Mouse (Mus musculus): ENCODE measurements around the gene Larp1b. TPM values are rescaled to one million over a fixed set of nuclear protein-coding genes. Genes with fewer than 3 reads are reported as not detected.
A peak's percentile ranks its signal among the peaks of the same experiment; 100 is the strongest.

Gene Larp1b
- total RNA-seq, 2 experiments from 2014 or later: 67.6 to 68.4 TPM

DNA sequence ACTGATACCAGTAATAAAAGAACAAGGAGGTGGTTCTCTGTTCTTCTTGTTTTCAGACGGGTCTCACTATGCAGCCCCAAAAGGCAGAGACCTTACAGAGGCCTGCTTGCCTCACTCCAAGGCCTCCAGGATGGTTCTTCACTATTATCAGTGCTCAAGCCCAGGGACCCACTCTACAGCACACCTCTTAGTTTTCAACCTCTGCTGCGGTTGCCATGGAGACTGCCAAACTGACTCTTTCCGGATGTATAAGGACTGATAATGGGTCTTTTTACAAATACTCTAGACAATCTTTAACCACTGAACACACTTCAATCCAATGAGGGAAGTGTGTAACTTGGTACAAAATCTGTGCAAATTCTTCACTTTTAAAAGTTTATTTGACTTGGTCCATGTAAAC lies 131.1 kb downstream of the Larp1b start:
- DNase-seq: no peak
- intact Hi-C loops (cut with DNase I): loop anchor here (5.0 to 10.0 kb wide), 4 partner anchors 188 to 662 kb away; partner anchors contain the start of genes D3Ertd751e and Sclt1

DNA sequence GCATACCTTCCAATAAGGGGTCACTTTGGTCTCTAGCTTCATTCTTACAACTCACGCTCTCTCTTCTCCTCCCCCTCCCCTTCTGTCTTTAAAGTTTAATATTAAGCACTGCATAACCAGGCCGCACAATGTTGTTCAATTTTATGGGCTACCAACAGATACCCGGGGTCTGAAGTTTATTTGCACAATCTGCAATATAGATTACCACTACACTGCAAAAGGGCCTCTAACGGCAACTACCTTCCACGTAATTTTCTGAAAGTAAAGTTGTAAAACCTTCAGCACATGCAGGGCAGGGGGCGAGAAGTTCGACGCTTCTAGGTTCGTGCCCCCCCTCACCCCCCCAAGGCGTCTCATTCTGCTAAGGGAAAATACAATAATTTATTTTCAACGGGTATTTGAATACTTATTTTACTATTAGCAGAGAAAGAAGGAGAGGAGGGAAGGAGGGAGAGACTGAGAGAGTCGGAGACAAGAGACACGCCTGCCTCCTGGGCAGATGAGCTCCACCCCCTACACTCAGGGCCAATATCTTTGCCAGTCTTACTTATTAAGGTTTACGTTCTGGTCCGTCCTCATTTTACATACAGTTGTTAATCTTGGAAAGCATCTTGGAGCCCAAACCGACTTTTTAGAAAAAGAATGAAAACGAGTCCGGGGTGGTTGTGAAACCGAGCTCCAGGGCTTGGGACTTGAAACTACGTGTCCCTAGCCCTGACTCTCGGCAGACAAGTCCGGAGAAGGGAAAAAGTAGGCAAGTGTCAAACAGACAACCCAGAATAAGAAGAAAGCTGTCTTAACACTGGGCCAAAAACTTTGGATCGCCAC lies 132.1 kb downstream of the Larp1b start:
- intact Hi-C loops (cut with DNase I): loop anchor here (5.0 to 10.0 kb wide), 4 partner anchors 189 to 661 kb away; partner anchors contain the start of genes D3Ertd751e and Sclt1
- DNase-seq: peak in 1 of 2 experiments; percentile 8

DNA sequence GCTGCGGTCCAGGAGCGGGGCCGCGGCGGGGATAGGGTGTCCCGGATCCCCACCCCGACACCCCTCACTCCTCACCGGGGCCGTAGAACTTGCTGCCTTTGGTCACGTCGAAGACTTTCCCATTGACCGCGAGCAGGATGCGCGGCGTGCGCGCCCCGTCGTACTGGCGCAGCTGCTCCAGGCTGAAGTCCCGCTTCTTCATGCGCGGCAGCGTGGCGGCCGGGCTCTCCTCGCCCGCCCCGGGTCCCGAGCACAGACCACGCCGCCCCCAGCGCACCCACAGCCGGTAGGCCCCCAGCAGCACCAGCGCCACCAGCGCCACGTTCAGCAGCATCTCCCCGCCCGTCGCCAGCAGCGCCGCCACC lies 132.9 kb downstream of the Larp1b start:
- DNase-seq: no peak
- intact Hi-C loops (cut with DNase I): loop anchor here (5.0 to 10.0 kb wide), 4 partner anchors 190 to 660 kb away; partner anchors contain the start of genes D3Ertd751e and Sclt1

DNA sequence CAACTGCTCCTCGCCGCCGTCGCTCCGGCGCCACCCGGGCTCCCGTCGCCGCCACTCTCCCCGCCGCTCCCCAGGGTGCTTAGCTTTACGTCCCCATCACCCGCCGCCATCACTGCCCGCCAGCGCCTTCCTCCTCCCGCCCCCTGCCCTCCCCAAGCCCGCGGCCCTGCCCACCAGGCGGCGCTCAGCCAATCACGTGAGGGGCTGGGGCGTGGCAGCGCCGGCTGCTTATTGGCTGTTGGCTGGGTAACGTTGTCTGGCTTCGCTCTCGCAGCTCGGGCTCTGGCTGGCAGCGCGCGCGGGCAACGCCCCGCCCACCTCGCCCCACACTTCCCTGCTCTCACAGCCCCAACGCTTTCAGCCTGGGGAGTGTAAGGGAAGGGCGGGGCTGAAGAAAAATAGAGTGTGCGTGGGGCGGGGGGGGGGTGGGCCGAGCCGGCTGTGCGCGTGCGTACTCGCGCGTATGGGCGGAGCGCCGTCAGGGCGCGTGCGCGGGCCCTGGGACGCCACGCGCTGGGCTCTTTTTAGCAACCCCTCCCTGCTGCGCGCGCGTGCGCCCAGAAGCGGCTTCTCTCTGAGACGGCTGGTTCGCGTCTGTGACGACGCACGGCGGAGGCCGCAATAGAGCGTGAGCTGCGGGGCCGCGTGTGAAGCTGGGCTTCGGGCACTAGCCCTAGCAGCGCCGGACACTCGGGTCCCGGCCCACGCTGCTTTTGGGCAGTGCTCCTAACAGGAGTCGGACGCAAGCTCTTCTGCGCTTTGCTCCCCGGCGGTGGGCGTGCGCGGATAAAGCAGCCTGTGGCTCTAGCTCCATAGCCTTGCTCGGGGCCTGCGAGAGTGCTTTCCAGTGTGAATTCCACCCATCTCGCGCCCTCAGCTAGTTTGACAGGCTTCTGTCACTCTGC lies 133.5 kb downstream of the Larp1b start, which contains the start of gene Pgrmc2:
Gene Pgrmc2 (minus strand): TSS at position 162 of the 905 bp plus-strand sequence.
- intact Hi-C loops (cut with DNase I): loop anchor here (5.0 to 10.0 kb wide), 4 partner anchors 191 to 659 kb away; partner anchors contain the start of genes D3Ertd751e and Sclt1
- peak; percentile 98 to 99 for DNase-seq

DNA sequence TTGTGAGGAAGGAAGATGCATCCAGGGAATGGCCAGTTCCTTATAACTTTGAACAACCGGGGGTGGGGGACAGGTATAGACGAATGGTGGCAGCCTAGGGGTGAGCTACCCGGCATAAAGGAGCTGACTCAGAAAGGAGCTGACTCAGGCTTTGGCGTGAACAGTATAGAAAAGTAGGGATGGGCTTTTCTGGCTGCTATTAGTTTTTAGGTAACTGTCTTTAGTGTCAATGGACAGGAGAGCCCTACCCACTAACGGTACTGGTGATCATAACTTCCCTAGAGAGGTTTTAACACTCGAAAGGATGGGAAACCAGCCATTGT lies 134.1 kb downstream of the Larp1b start:
- intact Hi-C loops (cut with DNase I): loop anchor here (2.0 to 10.0 kb wide), 5 partner anchors 133 to 659 kb away; partner anchors contain the start of genes D3Ertd751e and Sclt1
- DNase-seq: no peak

DNA sequence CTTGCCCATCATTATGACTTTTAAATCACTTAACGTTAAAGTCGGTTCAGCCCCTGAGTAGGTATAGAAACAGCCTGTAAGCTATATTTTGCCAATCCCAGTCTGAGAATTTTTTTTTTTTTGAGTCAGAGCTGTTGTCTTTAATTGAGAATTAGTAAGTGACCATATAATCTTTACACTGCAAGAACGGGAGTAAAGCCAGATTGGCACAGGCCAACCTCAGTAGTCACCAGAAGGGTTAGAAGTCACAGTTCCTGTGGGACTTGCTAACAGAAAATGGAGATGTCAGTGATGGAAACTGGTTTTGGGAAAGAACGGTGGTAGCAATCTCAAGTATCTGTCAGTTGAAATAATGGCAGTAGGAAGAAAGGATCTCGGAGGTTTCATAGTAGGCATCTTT lies 134.8 kb downstream of the Larp1b start:
- intact Hi-C loops (cut with DNase I): loop anchor here (2.0 to 10.0 kb wide), 5 partner anchors 134 to 658 kb away; partner anchors contain the start of genes D3Ertd751e and Sclt1
- DNase-seq: no peak

DNA sequence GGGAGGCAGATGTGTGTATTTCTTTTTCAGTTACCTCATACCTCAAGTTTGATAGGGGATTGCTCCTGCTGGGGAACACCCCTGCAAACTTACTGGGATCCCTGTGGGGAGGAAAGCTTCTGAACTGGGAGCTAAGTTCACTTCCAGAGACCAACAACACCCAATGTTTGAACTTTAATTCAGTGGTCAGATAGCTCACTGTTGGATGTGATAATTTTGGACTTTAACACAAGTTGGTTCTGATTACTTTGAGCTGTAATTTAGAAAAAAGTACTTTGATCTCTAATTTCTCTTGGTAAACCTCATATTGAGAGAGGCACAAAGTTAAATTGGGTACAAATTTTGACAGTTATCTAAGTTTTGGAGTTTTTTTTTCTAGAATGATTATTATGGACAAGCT lies 137.4 kb downstream of the Larp1b start:
- intact Hi-C loops (cut with DNase I): loop anchor here (10.0 kb wide), 1 partner anchor 508 kb away; no protein-coding TSS in a partner anchor
- no peak for DNase-seq

Other genes starting within 250 kb of the Larp1b start
- gene Slc25a31, start 241.0 kb upstream of the Larp1b start, total RNA-seq (2021): not detected
- 10 to 100 TPM; 49.8 to 59.0 TPM for gene Hspa4l, start 205.3 kb upstream of the Larp1b start, total RNA-seq (2021)
- gene Plk4, start 149.8 kb upstream of the Larp1b start, total RNA-seq (2021): 1 to 10 TPM; 1.6 to 3.2 TPM
- gene Mfsd8, start 102.9 kb upstream of the Larp1b start, total RNA-seq (2021): 10 to 100 TPM; 18.4 to 19.5 TPM
- gene Abhd18, start 102.9 kb upstream of the Larp1b start, total RNA-seq (2021): 10 to 100 TPM; 93.5 to 99.1 TPM
- not detected for gene 1700034I23Rik, start 47.3 kb upstream of the Larp1b start, total RNA-seq (2021)
- gene Pgrmc2, start 133.2 kb downstream of the Larp1b start, total RNA-seq (2021): 10 to 100 TPM; 31.8 to 36.0 TPM

Data from heart, postnatal 36 days (tissue).